Mouse (Mus musculus): ENCODE measurements around the gene Rbm3.

Gene Rbm3

GRCm38 (mm10) chrX:8145153-8145991 is at the start of gene Rbm3:
TSS of gene Rbm3 (minus strand) at chrX:8145880.
- in situ Hi-C loops (cut with MboI; ENCODE audit: low pct_unique_long_range_greater_than_20kb in 1 of 2, low sequenced_read_pairs in 2 of 2, unreplicated experiment in 1 of 2): no loop called here

GRCm38 (mm10) chrX:8193419-8193723 is 47.7 kb upstream of the Rbm3 start, which contains the start of gene Ebp:
TSS of gene Ebp (minus strand) at chrX:8193512.
- in situ Hi-C loops (cut with MboI; ENCODE audit: low pct_unique_long_range_greater_than_20kb in 1 of 2, low sequenced_read_pairs in 2 of 2, unreplicated experiment in 1 of 2): loop anchor here in 1 of 2 experiments (5.0 kb wide), 1 partner anchor 36 kb away; no protein-coding TSS in a partner anchor

DNA sequence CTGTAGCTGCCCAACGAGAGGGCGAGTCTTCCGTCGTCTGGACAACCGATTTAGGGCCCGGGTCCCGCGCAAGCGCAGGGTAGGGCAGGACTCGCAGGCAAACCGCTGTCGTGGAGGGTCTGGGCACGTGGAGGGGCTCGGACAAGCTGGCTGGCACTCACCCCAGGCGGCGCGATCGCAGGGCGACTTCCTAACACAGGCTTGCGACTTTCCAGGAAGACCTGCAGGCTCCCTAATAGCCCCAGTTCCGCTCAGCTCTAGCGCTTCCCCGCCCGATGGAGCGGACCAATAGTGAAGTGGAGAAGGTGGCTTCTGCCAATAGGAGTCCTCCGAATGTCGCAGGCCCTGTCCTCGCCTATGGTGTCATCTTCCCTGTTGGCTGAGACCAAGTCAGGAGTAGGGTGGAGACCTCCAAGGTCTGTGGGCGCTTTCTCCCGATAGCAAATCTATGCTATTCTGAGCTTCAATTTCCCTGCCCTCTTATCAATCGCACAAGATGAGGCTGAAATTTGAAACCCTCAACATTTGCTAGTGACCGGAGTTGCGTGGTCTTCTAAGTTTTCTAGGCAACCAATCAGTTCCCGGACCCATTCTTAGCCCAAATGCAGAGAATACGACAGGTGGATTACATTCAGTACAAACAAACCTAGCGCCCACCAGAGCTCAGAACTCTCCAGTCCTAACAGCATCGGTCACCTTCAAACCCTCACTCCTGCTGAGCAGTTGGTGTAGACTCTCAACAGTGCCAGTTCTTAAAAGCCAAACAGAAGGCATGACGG is 47.1 kb upstream of the Rbm3 start:
- in situ Hi-C loops (cut with MboI; ENCODE audit: low pct_unique_long_range_greater_than_20kb in 1 of 2, low sequenced_read_pairs in 2 of 2, unreplicated experiment in 1 of 2): loop anchor here in 1 of 2 experiments (5.0 kb wide), 1 partner anchor 36 kb away; no protein-coding TSS in a partner anchor

GRCm38 (mm10) chrX:8192126-8192639 is 46.5 kb upstream of the Rbm3 start:
- in situ Hi-C loops (cut with MboI; ENCODE audit: low pct_unique_long_range_greater_than_20kb in 1 of 2, low sequenced_read_pairs in 2 of 2, unreplicated experiment in 1 of 2): loop anchor here in 1 of 2 experiments (5.0 kb wide), 1 partner anchor 35 kb away; no protein-coding TSS in a partner anchor

GRCm38 (mm10) chrX:8182871-8183540 is 37.3 kb upstream of the Rbm3 start:
- in situ Hi-C loops (cut with MboI; ENCODE audit: low pct_unique_long_range_greater_than_20kb in 1 of 2, low sequenced_read_pairs in 2 of 2, unreplicated experiment in 1 of 2): no loop called here

- in situ Hi-C loops (cut with MboI; ENCODE audit: low pct_unique_long_range_greater_than_20kb in 1 of 2, low sequenced_read_pairs in 2 of 2, unreplicated experiment in 1 of 2): no loop called here
Observed at GRCm38 (mm10) chrX:8179646-8180045, 34.0 kb upstream of the Rbm3 start.

DNA sequence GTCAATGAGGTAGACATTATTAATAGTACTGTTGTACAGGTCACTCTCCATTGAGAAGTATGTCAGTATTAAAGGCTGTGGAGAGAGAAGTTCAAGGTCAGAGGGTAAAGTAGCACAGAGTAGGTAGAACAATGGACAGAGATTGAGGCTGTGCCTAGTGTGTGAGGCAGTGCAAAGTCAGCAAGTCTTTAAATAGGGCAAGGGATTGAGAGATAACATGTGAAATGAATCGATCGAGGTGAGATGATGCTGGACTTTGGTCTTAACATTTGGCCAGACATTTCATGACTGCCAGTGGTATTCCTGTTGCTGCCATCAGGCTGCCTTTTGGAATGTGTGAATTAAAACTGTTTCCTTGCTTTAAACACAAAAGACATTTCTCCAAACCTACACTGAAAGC is 33.2 kb upstream of the Rbm3 start:
- in situ Hi-C loops (cut with MboI; ENCODE audit: low pct_unique_long_range_greater_than_20kb in 1 of 2, low sequenced_read_pairs in 2 of 2, unreplicated experiment in 1 of 2): no loop called here

GRCm38 (mm10) chrX:8175504-8176385 is 30.1 kb upstream of the Rbm3 start, which contains the start of gene Tbc1d25:
TSS of gene Tbc1d25 (minus strand) at chrX:8176181.
- in situ Hi-C loops (cut with MboI; ENCODE audit: low pct_unique_long_range_greater_than_20kb in 1 of 2, low sequenced_read_pairs in 2 of 2, unreplicated experiment in 1 of 2): no loop called here

GRCm38 (mm10) chrX:8175169-8175503 is 29.5 kb upstream of the Rbm3 start:
- in situ Hi-C loops (cut with MboI; ENCODE audit: low pct_unique_long_range_greater_than_20kb in 1 of 2, low sequenced_read_pairs in 2 of 2, unreplicated experiment in 1 of 2): no loop called here

DNA sequence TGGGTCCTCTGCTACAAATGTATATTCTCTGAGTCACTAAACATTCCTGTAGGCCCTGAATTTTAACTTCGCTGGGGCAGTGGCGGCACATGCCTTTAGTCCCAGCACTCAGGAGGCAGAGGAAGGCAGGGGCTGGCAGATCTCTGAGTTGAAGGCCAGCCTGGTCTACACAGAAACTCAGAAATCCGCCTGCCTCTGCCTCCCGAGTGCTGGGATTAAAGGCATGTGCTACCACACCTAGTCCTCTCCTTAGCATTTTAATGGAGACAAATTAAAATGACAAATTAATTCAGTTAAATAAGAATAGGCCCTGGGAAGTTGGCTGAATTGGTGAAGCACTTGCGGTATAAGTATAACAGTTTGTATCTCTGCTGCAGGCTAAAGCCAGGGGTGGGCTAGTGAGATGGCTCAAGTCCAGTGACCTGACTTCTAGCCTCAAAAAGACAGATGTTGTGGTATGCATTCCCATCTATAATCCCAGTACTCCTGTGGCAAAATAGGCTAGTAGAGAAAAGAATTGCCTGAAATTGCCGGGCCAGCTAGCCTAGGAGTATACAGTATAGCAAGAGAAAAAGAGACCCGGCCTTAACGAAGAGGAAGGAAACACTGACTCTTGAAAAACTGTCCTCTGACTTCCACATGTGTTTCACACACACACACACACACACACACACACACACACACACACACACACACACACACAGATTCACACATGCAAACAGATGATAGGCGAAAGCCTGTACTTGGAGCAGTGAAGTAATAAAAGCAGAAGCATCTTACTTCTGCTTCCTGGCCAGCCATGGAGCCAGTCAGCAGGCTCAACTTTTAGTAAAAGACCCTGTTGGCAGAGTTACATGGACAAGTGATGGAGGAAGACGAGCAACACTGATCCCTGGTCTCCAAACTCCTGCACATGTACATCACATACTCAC is 22.3 kb upstream of the Rbm3 start:
- in situ Hi-C loops (cut with MboI; ENCODE audit: low pct_unique_long_range_greater_than_20kb in 1 of 2, low sequenced_read_pairs in 2 of 2, unreplicated experiment in 1 of 2): no loop called here

- in situ Hi-C loops (cut with MboI; ENCODE audit: low pct_unique_long_range_greater_than_20kb in 1 of 2, low sequenced_read_pairs in 2 of 2, unreplicated experiment in 1 of 2): no loop called here
Observed at GRCm38 (mm10) chrX:8164471-8164870, 18.8 kb upstream of the Rbm3 start.

GRCm38 (mm10) chrX:8163076-8163475 is 17.4 kb upstream of the Rbm3 start:
- in situ Hi-C loops (cut with MboI; ENCODE audit: low pct_unique_long_range_greater_than_20kb in 1 of 2, low sequenced_read_pairs in 2 of 2, unreplicated experiment in 1 of 2): no loop called here

DNA sequence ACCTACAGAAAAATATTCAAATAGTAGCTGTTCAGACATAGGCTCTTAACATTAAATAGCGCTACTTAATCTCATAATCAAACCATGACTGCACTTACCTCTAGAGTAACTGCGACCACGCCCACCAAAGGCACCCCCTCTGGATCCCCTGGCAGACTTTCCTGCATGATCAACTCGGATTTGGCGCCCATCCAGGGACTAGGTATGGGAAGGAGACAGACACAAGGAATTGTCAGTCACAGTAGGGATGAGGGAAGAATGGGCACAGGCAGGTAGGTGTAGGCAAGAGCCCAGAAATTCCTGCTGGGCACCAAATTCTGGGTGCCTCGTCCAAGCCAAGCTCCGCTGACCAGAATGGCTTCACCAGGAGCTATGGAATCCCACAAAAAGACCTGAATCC is 1.9 kb downstream of the Rbm3 start:
- in situ Hi-C loops (cut with MboI; ENCODE audit: low pct_unique_long_range_greater_than_20kb in 1 of 2, low sequenced_read_pairs in 2 of 2, unreplicated experiment in 1 of 2): no loop called here

- in situ Hi-C loops (cut with MboI; ENCODE audit: low pct_unique_long_range_greater_than_20kb in 1 of 2, low sequenced_read_pairs in 2 of 2, unreplicated experiment in 1 of 2): no loop called here
Observed at GRCm38 (mm10) chrX:8142948-8143347, 2.7 kb downstream of the Rbm3 start.

DNA sequence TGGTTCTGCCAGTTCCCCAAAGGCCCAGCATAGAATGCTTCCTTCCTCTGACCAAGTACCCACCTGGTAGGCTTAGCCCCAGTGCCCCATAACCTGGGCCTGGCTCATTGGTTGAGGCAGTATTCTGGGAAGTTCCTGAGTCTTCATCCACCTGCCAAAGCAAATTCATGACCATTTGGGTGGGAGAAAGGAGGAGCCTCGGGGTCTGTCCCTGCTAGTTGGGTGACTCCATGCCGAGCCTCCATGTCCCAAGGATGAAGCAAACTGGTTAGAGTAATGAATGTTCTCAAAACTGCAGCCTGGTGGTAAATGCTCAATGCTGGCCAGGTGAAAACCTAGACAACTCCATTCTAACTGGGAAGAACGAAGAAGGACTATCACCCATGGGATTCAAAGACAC is 4.6 kb downstream of the Rbm3 start:
- in situ Hi-C loops (cut with MboI; ENCODE audit: low pct_unique_long_range_greater_than_20kb in 1 of 2, low sequenced_read_pairs in 2 of 2, unreplicated experiment in 1 of 2): no loop called here

GRCm38 (mm10) chrX:8140446-8140845 is 5.2 kb downstream of the Rbm3 start:
- in situ Hi-C loops (cut with MboI; ENCODE audit: low pct_unique_long_range_greater_than_20kb in 1 of 2, low sequenced_read_pairs in 2 of 2, unreplicated experiment in 1 of 2): no loop called here

GRCm38 (mm10) chrX:8139480-8139879 is 6.2 kb downstream of the Rbm3 start:
- in situ Hi-C loops (cut with MboI; ENCODE audit: low pct_unique_long_range_greater_than_20kb in 1 of 2, low sequenced_read_pairs in 2 of 2, unreplicated experiment in 1 of 2): no loop called here

Measured in mouse embryonic stem cell (cell line).